Mouse (Mus musculus) thymus, postnatal 14 days (tissue): ENCODE results near the gene Gm49322.

Source experiments
- DNase-seq: peaks from one replicate; pipeline ENCODE4 v3.0.0; 2021

Gm49322 gene

GRCm38 (mm10) chr10:80656130-80656862, 50.5 kb downstream of the Gm49322 start:
- DNase-seq = peak; percentile 98

GRCm38 (mm10) chr10:80656863-80657623, 51.2 kb downstream of the Gm49322 start, which contains the start of gene Btbd2:
TSS of gene Btbd2 (minus strand) at chr10:80657071.
- DNase-seq = peak; percentile 60

GRCm38 (mm10) chr10:80658194-80658840, 52.5 kb downstream of the Gm49322 start:
- peak; percentile 43 for DNase-seq

GRCm38 (mm10) chr10:80658841-80659202, 53.0 kb downstream of the Gm49322 start:
- DNase-seq = peak; percentile 63

- peak; percentile 85 for DNase-seq
Measured at GRCm38 (mm10) chr10:80659213-80659612, 53.4 kb downstream of the Gm49322 start.

- peak; percentile 87 for DNase-seq
Measured at GRCm38 (mm10) chr10:80661149-80661548, 55.3 kb downstream of the Gm49322 start.

- DNase-seq = peak; percentile 49
Measured at GRCm38 (mm10) chr10:80663485-80664196, 57.8 kb downstream of the Gm49322 start.

- no peak for DNase-seq
Measured at GRCm38 (mm10) chr10:80664197-80665015, 58.6 kb downstream of the Gm49322 start.

GRCm38 (mm10) chr10:80665016-80665380, 59.2 kb downstream of the Gm49322 start:
- no peak for DNase-seq
